Mouse (Mus musculus) kidney, adult 2 months (tissue): Measurements from ENCODE around the gene Ago1.

Source experiments
- CTCF ChIP-seq: fragments of 200-500 bp; conservative IDR thresholded peaks from 2 replicates; pipeline ENCODE4 v1.5.1; 2011; ENCODE audit warnings: low read depth, mild to moderate bottlenecking, control low read depth, low read length, moderate library complexity, mixed read lengths; ENCODE audit not compliant: insufficient read depth, insufficient read length
- POLR2A ChIP-seq: fragments of 200-500 bp; IDR thresholded peaks from one replicate; pipeline ENCODE4 v1.6.1; 2011; ENCODE audit warnings: low read depth, low read length, control low read depth

DNA sequence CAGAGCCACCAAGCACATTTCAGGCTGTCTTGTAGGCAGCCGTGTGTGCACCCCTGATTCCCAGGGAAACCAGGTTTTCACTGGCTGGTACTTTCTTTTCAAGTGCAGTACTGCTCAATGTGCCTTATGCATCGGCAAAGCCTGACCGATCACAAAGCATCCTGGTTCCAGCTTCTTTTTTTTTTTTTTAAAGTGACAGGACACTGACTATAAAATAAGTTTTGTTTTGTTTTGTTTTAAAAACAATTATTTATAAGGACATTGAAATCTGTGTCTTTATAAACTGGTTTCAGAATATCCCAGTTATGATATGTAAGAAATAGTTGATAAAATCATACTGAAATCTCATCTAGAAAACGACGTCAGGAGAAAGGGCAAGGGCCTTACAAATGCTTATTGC is 23.6 kb upstream of the Ago1 start:
- TF ChIP-seq CTCF (no peak), POLR2A (no peak)
